Mouse (Mus musculus): Measurements from ENCODE around the gene Fgfr2. TPM values are rescaled to one million over a fixed set of nuclear protein-coding genes. Genes with fewer than 3 reads are reported as not detected.

The Fgfr2 gene
- total and polyA plus RNA-seq, 2 experiments from 2014 or later = 17.1 to 47.6 TPM

- H3K27ac ChIP-seq (ENCODE audit: low read depth, low read length) = no peak overlapping the region
- 73% methylated on average over 4 of the region's 4 CpGs for WGBS
- H3K27me3 ChIP-seq (ENCODE audit: insufficient read depth, low read length) = no peaks in the 10 kb centered on the region
- no peak for TF ChIP-seq CTCF (IDR thresholded peaks at IDR 0.05; ENCODE audit: low read depth)
- DNase-seq = no peak
- no peaks in the 10 kb centered on the region for H3K9me3 ChIP-seq (ENCODE audit: low read length)
- H3K4me1 ChIP-seq (ENCODE audit: insufficient read depth) = no peaks in the 10 kb centered on the region
- no peak overlapping the region for H3K4me3 ChIP-seq (ENCODE audit: low read depth, low read length)
- H3K36me3 ChIP-seq (ENCODE audit: insufficient read depth) = no peaks in the 10 kb centered on the region
- no peak overlapping the region for H3K9ac ChIP-seq
- ATAC-seq = no peak
- H3K4me2 ChIP-seq (ENCODE audit: low read depth) = no peak overlapping the region
These were observed 2500.8 kb downstream of the Fgfr2 start for GRCm38 (mm10) chr7:130622359-130622758.

GRCm38 (mm10) chr7:130621953-130622352 is 2501.2 kb downstream of the Fgfr2 start:
- Histone ChIP-seq H3K9me3 (ENCODE audit: low read length) (no peaks in the 10 kb centered on the region), H3K9ac (no peak overlapping the region), H3K4me3 (ENCODE audit: low read depth, low read length) (no peak overlapping the region), H3K4me2 (ENCODE audit: low read depth) (no peak overlapping the region), H3K27ac (ENCODE audit: low read depth, low read length) (no peak overlapping the region), H3K36me3 (ENCODE audit: insufficient read depth) (no peaks in the 10 kb centered on the region), H3K27me3 (ENCODE audit: insufficient read depth, low read length) (no peaks in the 10 kb centered on the region), H3K4me1 (ENCODE audit: insufficient read depth) (no peaks in the 10 kb centered on the region)
- no peak for TF ChIP-seq CTCF (IDR thresholded peaks at IDR 0.05; ENCODE audit: low read depth)
- no peak for ATAC-seq
- 54% methylated on average over 3 of the region's 3 CpGs for WGBS
- no peak for DNase-seq

GRCm38 (mm10) chr7:130621068-130621467 is 2502.1 kb downstream of the Fgfr2 start:
- DNase-seq = no peak
- TF ChIP-seq CTCF (IDR thresholded peaks at IDR 0.05; ENCODE audit: low read depth) = no peak
- no peak overlapping the region for H3K4me2 ChIP-seq (ENCODE audit: low read depth)
- WGBS = 89% methylated on average over 2 of the region's 2 CpGs
- ATAC-seq = no peak
- H3K4me1 ChIP-seq (ENCODE audit: insufficient read depth) = no peaks in the 10 kb centered on the region
- H3K9me3 ChIP-seq (ENCODE audit: low read length) = no peaks in the 10 kb centered on the region
- H3K27me3 ChIP-seq (ENCODE audit: insufficient read depth, low read length) = no peaks in the 10 kb centered on the region
- no peak overlapping the region for H3K4me3 ChIP-seq (ENCODE audit: low read depth, low read length)
- no peaks in the 10 kb centered on the region for H3K36me3 ChIP-seq (ENCODE audit: insufficient read depth)
- no peak overlapping the region for H3K9ac ChIP-seq
- no peak overlapping the region for H3K27ac ChIP-seq (ENCODE audit: low read depth, low read length)

- no peaks in the 10 kb centered on the region for H3K9me3 ChIP-seq (ENCODE audit: low read length)
- ATAC-seq = no peak
- no peaks in the 10 kb centered on the region for H3K36me3 ChIP-seq (ENCODE audit: insufficient read depth)
- no peak overlapping the region for H3K27ac ChIP-seq (ENCODE audit: low read depth, low read length)
- no peak for DNase-seq
- no peak overlapping the region for H3K9ac ChIP-seq
- 93% methylated on average over 3 of the region's 3 CpGs for WGBS
- no peak overlapping the region for H3K4me3 ChIP-seq (ENCODE audit: low read depth, low read length)
- H3K4me2 ChIP-seq (ENCODE audit: low read depth) = no peak overlapping the region
- H3K4me1 ChIP-seq (ENCODE audit: insufficient read depth) = no peaks in the 10 kb centered on the region
- no peak for TF ChIP-seq CTCF (IDR thresholded peaks at IDR 0.05; ENCODE audit: low read depth)
- no peaks in the 10 kb centered on the region for H3K27me3 ChIP-seq (ENCODE audit: insufficient read depth, low read length)
These were observed 2505.6 kb downstream of the Fgfr2 start for GRCm38 (mm10) chr7:130617591-130617990.

- no peaks in the 10 kb centered on the region for H3K36me3 ChIP-seq (ENCODE audit: insufficient read depth)
- H3K27me3 ChIP-seq (ENCODE audit: insufficient read depth, low read length) = no peaks in the 10 kb centered on the region
- H3K9ac ChIP-seq = no peak overlapping the region
- 76% methylated on average over 4 of the region's 4 CpGs for WGBS
- DNase-seq (no peak), ATAC-seq (no peak)
- no peak for TF ChIP-seq CTCF (IDR thresholded peaks at IDR 0.05; ENCODE audit: low read depth)
- no peak overlapping the region for H3K4me2 ChIP-seq (ENCODE audit: low read depth)
- H3K9me3 ChIP-seq (ENCODE audit: low read length) = no peaks in the 10 kb centered on the region
- no peak overlapping the region for H3K4me3 ChIP-seq (ENCODE audit: low read depth, low read length)
- no peak overlapping the region for H3K27ac ChIP-seq (ENCODE audit: low read depth, low read length)
- no peaks in the 10 kb centered on the region for H3K4me1 ChIP-seq (ENCODE audit: insufficient read depth)
These were observed 2509.2 kb downstream of the Fgfr2 start for GRCm38 (mm10) chr7:130613973-130614372.

- TF ChIP-seq CTCF (IDR thresholded peaks at IDR 0.05; ENCODE audit: low read depth) = no peak
- no peaks in the 10 kb centered on the region for H3K9me3 ChIP-seq (ENCODE audit: low read length)
- H3K4me3 ChIP-seq (ENCODE audit: low read depth, low read length) = no peak overlapping the region
- no peak overlapping the region for H3K4me2 ChIP-seq (ENCODE audit: low read depth)
- no peaks in the 10 kb centered on the region for H3K36me3 ChIP-seq (ENCODE audit: insufficient read depth)
- H3K4me1 ChIP-seq (ENCODE audit: insufficient read depth) = no peaks in the 10 kb centered on the region
- H3K9ac ChIP-seq = no peak overlapping the region
- DNase-seq (no peak), ATAC-seq (no peak)
- no peak overlapping the region for H3K27ac ChIP-seq (ENCODE audit: low read depth, low read length)
- 80% methylated on average over 4 of the region's 4 CpGs for WGBS
- no peaks in the 10 kb centered on the region for H3K27me3 ChIP-seq (ENCODE audit: insufficient read depth, low read length)
These were observed 2516.2 kb downstream of the Fgfr2 start for GRCm38 (mm10) chr7:130606958-130607357.

- Histone ChIP-seq H3K4me1 (ENCODE audit: insufficient read depth) (no peaks in the 10 kb centered on the region), H3K9me3 (ENCODE audit: low read length) (no peaks in the 10 kb centered on the region), H3K4me3 (ENCODE audit: low read depth, low read length) (no peak overlapping the region), H3K36me3 (ENCODE audit: insufficient read depth) (no peaks in the 10 kb centered on the region), H3K9ac (no peak overlapping the region), H3K4me2 (ENCODE audit: low read depth) (no peak overlapping the region), H3K27ac (ENCODE audit: low read depth, low read length) (no peak overlapping the region), H3K27me3 (ENCODE audit: insufficient read depth, low read length) (no peaks in the 10 kb centered on the region)
- DNase-seq = no peak
- no peak for ATAC-seq
- peak; percentile 61 for TF ChIP-seq CTCF (IDR thresholded peaks at IDR 0.05; ENCODE audit: low read depth)
- 33% methylated on average over 6 of the region's 6 CpGs for WGBS
These were observed 2518.0 kb downstream of the Fgfr2 start for GRCm38 (mm10) chr7:130605111-130605510.

- 75% methylated on average over 2 of the region's 2 CpGs for WGBS
- no peak for DNase-seq
- no peaks in the 10 kb centered on the region for H3K36me3 ChIP-seq (ENCODE audit: insufficient read depth)
- no peaks in the 10 kb centered on the region for H3K9me3 ChIP-seq (ENCODE audit: low read length)
- no peak overlapping the region for H3K27ac ChIP-seq (ENCODE audit: low read depth, low read length)
- no peak overlapping the region for H3K4me2 ChIP-seq (ENCODE audit: low read depth)
- H3K27me3 ChIP-seq (ENCODE audit: insufficient read depth, low read length) = no peaks in the 10 kb centered on the region
- H3K4me1 ChIP-seq (ENCODE audit: insufficient read depth) = no peaks in the 10 kb centered on the region
- no peak overlapping the region for H3K4me3 ChIP-seq (ENCODE audit: low read depth, low read length)
- TF ChIP-seq CTCF (IDR thresholded peaks at IDR 0.05; ENCODE audit: low read depth) = no peak
- ATAC-seq = no peak
- H3K9ac ChIP-seq = no peak overlapping the region
These were observed 2518.8 kb downstream of the Fgfr2 start for GRCm38 (mm10) chr7:130604390-130604789.

Measured in forebrain, postnatal 0 days (tissue).